Mouse (Mus musculus) lung, postnatal 0 days (tissue): ENCODE results near the gene Tmem190.

ENCODE experiments used
- CTCF ChIP-seq: IDR thresholded peaks from 2 replicates; pipeline ENCODE4 v1.5.1; 2016; ENCODE audit warnings: antibody characterized with exemption, mild to moderate bottlenecking
- EP300 ChIP-seq: IDR thresholded peaks from 2 replicates; pipeline ENCODE4 v1.6.1; 2016; ENCODE audit warnings: antibody characterized with exemption, mild to moderate bottlenecking, control low read depth

GRCm38 (mm10) chr7:4747156-4747899 is 35.4 kb upstream of the Tmem190 start:
- TF ChIP-seq CTCF = no peak
- TF ChIP-seq EP300 = no peak
